Mouse (Mus musculus) ES-Bruce4 (cell line): ENCODE data around the gene Maml3. TPM values are rescaled to one million over a fixed set of nuclear protein-coding genes. Genes with fewer than 3 reads are reported as not detected.

Source experiments
- H3K27ac ChIP-seq: 2 replicates; pipeline ENCODE4 v1.5.1; 2012; ENCODE audit warnings: low read length, inconsistent platforms; ENCODE audit not compliant: insufficient read depth
- H3K27me3 ChIP-seq: 2 replicates; pipeline ENCODE4 v1.6.1; 2012; ENCODE audit warnings: mild to moderate bottlenecking, low read length, inconsistent platforms; ENCODE audit not compliant: control insufficient read depth, poor library complexity, insufficient read depth, severe bottlenecking
- H3K36me3 ChIP-seq: 2 replicates; pipeline ENCODE4 v1.6.1; 2012; ENCODE audit warnings: inconsistent platforms, mild to moderate bottlenecking, low read length, moderate library complexity; ENCODE audit not compliant: control insufficient read depth, poor library complexity, insufficient read depth, severe bottlenecking
- H3K4me1 ChIP-seq: one replicate; pipeline ENCODE4 v1.8.1; 2011; ENCODE audit warnings: low read length; ENCODE audit not compliant: control insufficient read depth, insufficient read depth
- H3K4me3 ChIP-seq: 2 replicates; pipeline ENCODE4 v1.5.1; 2011; ENCODE audit warnings: low read depth, mild to moderate bottlenecking, low read length
- H3K9ac ChIP-seq: 2 replicates; pipeline ENCODE4 v1.6.1; 2012; ENCODE audit warnings: low read depth, mild to moderate bottlenecking, inconsistent platforms; ENCODE audit not compliant: poor library complexity, severe bottlenecking
- H3K9me3 ChIP-seq: replicated peaks from 2 replicates; pipeline ENCODE4 v1.6.1; 2012; ENCODE audit warnings: mild to moderate bottlenecking, low read length, inconsistent platforms; ENCODE audit not compliant: control insufficient read depth, poor library complexity, insufficient read depth, severe bottlenecking
- CTCF ChIP-seq: IDR thresholded peaks from one replicate; pipeline ENCODE4 v1.8.1; 2011; ENCODE audit warnings: low read depth, low read length
- EP300 ChIP-seq: IDR thresholded peaks from 2 replicates; pipeline ENCODE4 v1.6.1; 2011; ENCODE audit warnings: low read depth, low read length; ENCODE audit not compliant: insufficient read depth
- POLR2A ChIP-seq: IDR thresholded peaks from one replicate; pipeline ENCODE4 v1.8.1; 2011; ENCODE audit warnings: low read length; ENCODE audit not compliant: insufficient read depth
- polyA plus RNA-seq: library from polyadenylated mRNA; stranded (reverse); fragments of >200 nt; gene quantifications from 2 replicates; pipeline ENCODE4 v1.2.4, GENCODE M21; 2011; ENCODE audit warnings: low read depth; ENCODE audit not compliant: missing spikeins, insufficient read depth, insufficient read length

Maml3 gene
- polyA plus RNA-seq, 1 experiment = 5.7 TPM

- no peaks in the 10 kb centered on the region; the same call in 1 of the 2 replicates for H3K9me3 ChIP-seq
- H3K9ac ChIP-seq = no peak overlapping the region
Observed at GRCm38 (mm10) chr3:52100306-52100705, 4.6 kb downstream of the Maml3 start.

GRCm38 (mm10) chr3:52099286-52099685 lies 5.6 kb downstream of the Maml3 start:
- peaks cover 8% of the 10 kb centered on the region for H3K27me3 ChIP-seq
- no peaks in the 10 kb centered on the region for H3K36me3 ChIP-seq
- TF ChIP-seq EP300 (no peak), CTCF (no peak), POLR2A (no peak)
- no peak overlapping the region for H3K27ac ChIP-seq
- no peaks in the 10 kb centered on the region for H3K4me1 ChIP-seq
- no peaks in the 10 kb centered on the region; the same call in 1 of the 2 replicates for H3K9me3 ChIP-seq
- H3K4me3 ChIP-seq = no peak overlapping the region
- H3K9ac ChIP-seq = no peak overlapping the region

More at GRCm38 (mm10) chr3:52100306-52100705, 4.6 kb downstream of the Maml3 start:
- Histone ChIP-seq H3K27ac (no peak overlapping the region), H3K36me3 (no peaks in the 10 kb centered on the region), H3K4me3 (no peak overlapping the region), H3K27me3 (peaks cover 13% of the 10 kb centered on the region), H3K4me1 (no peaks in the 10 kb centered on the region)
- TF ChIP-seq CTCF (no peak), EP300 (no peak), POLR2A (no peak)

GRCm38 (mm10) chr3:52091261-52091797 lies 13.5 kb downstream of the Maml3 start:
- H3K4me1 ChIP-seq = no peaks in the 10 kb centered on the region
- H3K9me3 ChIP-seq = no peaks in the 10 kb centered on the region
- no peak overlapping the region for H3K27ac ChIP-seq
- no peak overlapping the region for H3K4me3 ChIP-seq
- no peak for TF ChIP-seq POLR2A
- TF ChIP-seq EP300 = no peak
- TF ChIP-seq CTCF = no peak
- no peaks in the 10 kb centered on the region for H3K27me3 ChIP-seq
- H3K36me3 ChIP-seq = no peaks in the 10 kb centered on the region
- no peak overlapping the region for H3K9ac ChIP-seq

GRCm38 (mm10) chr3:52090230-52090873 lies 14.5 kb downstream of the Maml3 start:
- H3K4me1 ChIP-seq = no peaks in the 10 kb centered on the region
- no peak overlapping the region for H3K27ac ChIP-seq

GRCm38 (mm10) chr3:52088458-52089341 lies 16.2 kb downstream of the Maml3 start:
- H3K9me3 ChIP-seq = no peaks in the 10 kb centered on the region
- H3K36me3 ChIP-seq = no peaks in the 10 kb centered on the region
- H3K9ac ChIP-seq = no peak overlapping the region
- H3K4me1 ChIP-seq = no peaks in the 10 kb centered on the region
- no peak overlapping the region for H3K4me3 ChIP-seq
- H3K27me3 ChIP-seq = no peaks in the 10 kb centered on the region
- H3K27ac ChIP-seq = no peak overlapping the region
- TF ChIP-seq POLR2A (no peak), EP300 (no peak), CTCF (no peak)

More at GRCm38 (mm10) chr3:52090230-52090873, 14.5 kb downstream of the Maml3 start:
- H3K9ac ChIP-seq = no peak overlapping the region
- TF ChIP-seq EP300 (no peak), POLR2A (no peak), CTCF (no peak)
- H3K4me3 ChIP-seq = no peak overlapping the region
- H3K27me3 ChIP-seq = no peaks in the 10 kb centered on the region
- no peaks in the 10 kb centered on the region for H3K9me3 ChIP-seq
- no peaks in the 10 kb centered on the region for H3K36me3 ChIP-seq
